Mouse (Mus musculus): Measurements from ENCODE around the gene Dazap1. TPM values are rescaled to one million over a fixed set of nuclear protein-coding genes. Genes with fewer than 3 reads are reported as not detected.
A peak's percentile ranks its signal among the peaks of the same experiment; 100 is the strongest.

The Dazap1 gene
- polyA plus RNA-seq, 1 experiment from 2014 or later: 49.3 TPM

- no peak overlapping the region for H3K4me2 ChIP-seq
- no peak for DNase-seq
- H3K4me1 ChIP-seq (ENCODE audit: insufficient read depth): 0 out of 2 replicates have a peak, but pooled peaks cover 3% of the 10 kb centered on the region
- H3K27ac ChIP-seq (ENCODE audit: low read depth): no peak overlapping the region
- no peak overlapping the region for H3K9ac ChIP-seq
- peaks cover 18% of the 10 kb centered on the region; the same call in 1 of the 2 replicates for H3K36me3 ChIP-seq (ENCODE audit: insufficient read depth)
- no peak overlapping the region for H3K4me3 ChIP-seq (ENCODE audit: low read depth, low read length)
- peaks cover 70% of the 10 kb centered on the region for H3K27me3 ChIP-seq (ENCODE audit: insufficient read depth, low read length)
- H3K9me3 ChIP-seq (ENCODE audit: low read depth, low read length): no peaks in the 10 kb centered on the region
- ATAC-seq (ENCODE audit: insufficient read depth): no peak
- WGBS: 37% methylated on average over 27 of the region's 27 CpGs
- no peak for TF ChIP-seq CTCF (IDR thresholded peaks at IDR 0.05; ENCODE audit: low read depth)
Observed at GRCm38 (mm10) chr10:80315315-80315714, 54.0 kb downstream of the Dazap1 start.

- Histone ChIP-seq H3K9ac (no peak overlapping the region), H3K9me3 (ENCODE audit: low read depth, low read length) (no peaks in the 10 kb centered on the region), H3K4me3 (ENCODE audit: low read depth, low read length) (no peak overlapping the region), H3K27me3 (ENCODE audit: insufficient read depth, low read length) (peaks cover 59% of the 10 kb centered on the region), H3K4me2 (no peak overlapping the region), H3K4me1 (ENCODE audit: insufficient read depth) (0 out of 2 replicates have a peak, but pooled peaks cover 3% of the 10 kb centered on the region), H3K27ac (ENCODE audit: low read depth) (no peak overlapping the region), H3K36me3 (ENCODE audit: insufficient read depth) (peaks cover 18% of the 10 kb centered on the region; the same call in 1 of the 2 replicates)
- ATAC-seq (ENCODE audit: insufficient read depth) (peak; percentile 4; the same call in 1 of the 2 replicates), DNase-seq (no peak)
- no peak for TF ChIP-seq CTCF (IDR thresholded peaks at IDR 0.05; ENCODE audit: low read depth)
- WGBS: 24% methylated on average over 11 of the region's 11 CpGs
Observed at GRCm38 (mm10) chr10:80316359-80316781, 55.1 kb downstream of the Dazap1 start.

GRCm38 (mm10) chr10:80317011-80317410 is 55.7 kb downstream of the Dazap1 start:
- Histone ChIP-seq H3K4me1 (ENCODE audit: insufficient read depth) (0 out of 2 replicates have a peak, but pooled peaks cover 3% of the 10 kb centered on the region), H3K27ac (ENCODE audit: low read depth) (no peak overlapping the region), H3K4me3 (ENCODE audit: low read depth, low read length) (no peak overlapping the region), H3K9me3 (ENCODE audit: low read depth, low read length) (no peaks in the 10 kb centered on the region), H3K36me3 (ENCODE audit: insufficient read depth) (peaks cover 18% of the 10 kb centered on the region; the same call in 1 of the 2 replicates), H3K4me2 (no peak overlapping the region), H3K9ac (no peak overlapping the region), H3K27me3 (ENCODE audit: insufficient read depth, low read length) (peaks cover 53% of the 10 kb centered on the region)
- DNase-seq (no peak), ATAC-seq (ENCODE audit: insufficient read depth) (no peak)
- no peak for TF ChIP-seq CTCF (IDR thresholded peaks at IDR 0.05; ENCODE audit: low read depth)
- 54% methylated on average over 10 of the region's 10 CpGs for WGBS

GRCm38 (mm10) chr10:80320340-80320760 is 59.1 kb downstream of the Dazap1 start, which contains the start of gene 2310011J03Rik:
Gene 2310011J03Rik, minus strand, starts transcription at chr10:80320537.
- Histone ChIP-seq H3K36me3 (ENCODE audit: insufficient read depth) (peaks cover 18% of the 10 kb centered on the region; the same call in 1 of the 2 replicates), H3K9me3 (ENCODE audit: low read depth, low read length) (no peaks in the 10 kb centered on the region), H3K4me2 (peak within 1 kb of the TSS; percentile 79), H3K4me1 (ENCODE audit: insufficient read depth) (0 out of 2 replicates have a peak, but pooled peaks cover 3% of the 10 kb centered on the region), H3K27me3 (ENCODE audit: insufficient read depth, low read length) (peaks cover 20% of the 10 kb centered on the region), H3K9ac (peak within 1 kb of the TSS; percentile 79), H3K4me3 (ENCODE audit: low read depth, low read length) (peak within 1 kb of the TSS; percentile 83), H3K27ac (ENCODE audit: low read depth) (peak within 1 kb of the TSS; percentile 74)
- ATAC-seq (ENCODE audit: insufficient read depth): peak; percentile 50
- WGBS: under 1% methylated on average over 34 of the region's 34 CpGs
- no peak for TF ChIP-seq CTCF (IDR thresholded peaks at IDR 0.05; ENCODE audit: low read depth)
- DNase-seq: peak; percentile 97

GRCm38 (mm10) chr10:80321014-80321669 is 59.9 kb downstream of the Dazap1 start:
- Histone ChIP-seq H3K4me1 (ENCODE audit: insufficient read depth) (0 out of 2 replicates have a peak, but pooled peaks cover 3% of the 10 kb centered on the region), H3K4me3 (ENCODE audit: low read depth, low read length) (no peak overlapping the region; the same call in 1 of the 2 replicates), H3K4me2 (no peak overlapping the region; the same call in 1 of the 2 replicates), H3K36me3 (ENCODE audit: insufficient read depth) (peaks cover 18% of the 10 kb centered on the region; the same call in 1 of the 2 replicates), H3K9ac (no peak overlapping the region), H3K27ac (ENCODE audit: low read depth) (no peak overlapping the region), H3K9me3 (ENCODE audit: low read depth, low read length) (no peaks in the 10 kb centered on the region), H3K27me3 (ENCODE audit: insufficient read depth, low read length) (peaks cover 12% of the 10 kb centered on the region)
- ATAC-seq (ENCODE audit: insufficient read depth) (no peak), DNase-seq (no peak)
- TF ChIP-seq CTCF (IDR thresholded peaks at IDR 0.05; ENCODE audit: low read depth): no peak
- WGBS: 69% methylated on average over 6 of the region's 6 CpGs

GRCm38 (mm10) chr10:80321670-80322581 is 60.6 kb downstream of the Dazap1 start:
- TF ChIP-seq CTCF (IDR thresholded peaks at IDR 0.05; ENCODE audit: low read depth): no peak
- Histone ChIP-seq H3K4me3 (ENCODE audit: low read depth, low read length) (peak overlapping the region; percentile 52; the same call in 1 of the 2 replicates), H3K9ac (peak overlapping the region; percentile 57; the same call in 1 of the 2 replicates), H3K4me2 (peak overlapping the region; percentile 98), H3K27ac (ENCODE audit: low read depth) (no peak overlapping the region), H3K4me1 (ENCODE audit: insufficient read depth) (0 out of 2 replicates have a peak, but pooled peaks cover 3% of the 10 kb centered on the region), H3K9me3 (ENCODE audit: low read depth, low read length) (no peaks in the 10 kb centered on the region), H3K36me3 (ENCODE audit: insufficient read depth) (peaks cover 18% of the 10 kb centered on the region; the same call in 1 of the 2 replicates), H3K27me3 (ENCODE audit: insufficient read depth, low read length) (peaks cover 6% of the 10 kb centered on the region; the same call in 1 of the 2 replicates)
- ATAC-seq (ENCODE audit: insufficient read depth): no peak
- 84% methylated on average over 21 of the region's 21 CpGs for WGBS
- no peak for DNase-seq
